Mouse (Mus musculus) ES-E14 (cell line): Measurements from ENCODE around the gene Gm10337. TPM values are rescaled to one million over a fixed set of nuclear protein-coding genes. Genes with fewer than 3 reads are reported as not detected.

Source experiments
- DNase-seq: peaks from one replicate; pipeline ENCODE4 v3.0.0-alpha.2; 2013; ENCODE audit warnings: low read depth, low spot score
- H3K27ac ChIP-seq: 2 replicates; pipeline ENCODE4 v1.5.1; 2012; ENCODE audit warnings: low read depth, mild to moderate bottlenecking, low read length, moderate library complexity, mixed read lengths; ENCODE audit not compliant: poor library complexity, insufficient read depth, severe bottlenecking
- H3K36me3 ChIP-seq: 2 replicates; pipeline ENCODE4 v1.6.1; 2012; ENCODE audit warnings: mild to moderate bottlenecking, low read length, moderate library complexity, mixed read lengths; ENCODE audit not compliant: control insufficient read depth, poor library complexity, insufficient read depth, severe bottlenecking
- H3K4me1 ChIP-seq, 2 experiments: fragments of 150-350 bp in 1 of 2; sonication (generic) in 1 of 2; 2 replicates each; pipeline ENCODE4 v1.6.1; 2012; ENCODE audit warnings: low read length in 2 of 2, mild to moderate bottlenecking in 1 of 2, mixed read lengths in 1 of 2; ENCODE audit not compliant: control insufficient read depth in 2 of 2, insufficient read depth in 2 of 2, poor library complexity in 1 of 2
- H3K4me3 ChIP-seq, 2 experiments: fragments of 150-350 bp in 1 of 2; sonication (generic) in 1 of 2; 2 replicates each; pipeline ENCODE4 v1.5.1; 2012; ENCODE audit warnings: low read length in 2 of 2, low read depth in 1 of 2, mild to moderate bottlenecking in 1 of 2, mixed read lengths in 1 of 2; ENCODE audit not compliant: insufficient read depth in 1 of 2, poor library complexity in 1 of 2, severe bottlenecking in 1 of 2
- H3K9ac ChIP-seq: 2 replicates; pipeline ENCODE4 v1.6.1; 2012; ENCODE audit warnings: low read depth, mild to moderate bottlenecking, low read length, mixed read lengths; ENCODE audit not compliant: poor library complexity, insufficient read depth, severe bottlenecking
- H3K9me3 ChIP-seq: fragments of 150-350 bp; sonication (generic); 2 replicates; pipeline ENCODE4 v1.6.1; 2012; ENCODE audit warnings: low read depth, mild to moderate bottlenecking, low read length; ENCODE audit not compliant: control insufficient read depth, insufficient read depth
- CHD2 ChIP-seq: IDR thresholded peaks from 2 replicates; pipeline ENCODE4 v1.6.1; 2014; ENCODE audit warnings: mild to moderate bottlenecking, low read depth, low read length, inconsistent platforms
- HCFC1 ChIP-seq: IDR thresholded peaks from 2 replicates; pipeline ENCODE4 v1.6.1; 2012; ENCODE audit warnings: low read length, inconsistent platforms, borderline replicate concordance; ENCODE audit not compliant: insufficient read depth
- MAFK ChIP-seq: IDR thresholded peaks from 2 replicates; pipeline ENCODE4 v1.6.1; 2014; ENCODE audit warnings: mild to moderate bottlenecking, low read depth, low read length, inconsistent platforms; ENCODE audit not compliant: insufficient read depth
- ZC3H11A ChIP-seq: IDR thresholded peaks from 2 replicates; pipeline ENCODE4 v1.6.1; 2012; ENCODE audit warnings: low read depth, mild to moderate bottlenecking, inconsistent platforms, low read length, borderline replicate concordance
- ZNF384 ChIP-seq: IDR thresholded peaks from 2 replicates; pipeline ENCODE4 v1.6.1; 2012; ENCODE audit warnings: low read depth, low read length, inconsistent platforms
- in situ Hi-C, 2 experiments: fragments of 600-800 bp; cut with MboI; formaldehyde crosslinking; loops; one replicate each; pipeline ENCODE4 v1.15.1; 2025; ENCODE audit warnings: low sequenced_read_pairs in 2 of 2, inconsistent platforms in 1 of 2; ENCODE audit not compliant: unreplicated experiment in 2 of 2
- total RNA-seq: library from RNA; depleted of rRNA; stranded (reverse); fragments of 300-350 nt; gene quantifications from 2 replicates; pipeline ENCODE4 v1.2.3, GENCODE M21; 2012

Gene Gm10337
- total RNA-seq, 1 experiment: not detected

DNA sequence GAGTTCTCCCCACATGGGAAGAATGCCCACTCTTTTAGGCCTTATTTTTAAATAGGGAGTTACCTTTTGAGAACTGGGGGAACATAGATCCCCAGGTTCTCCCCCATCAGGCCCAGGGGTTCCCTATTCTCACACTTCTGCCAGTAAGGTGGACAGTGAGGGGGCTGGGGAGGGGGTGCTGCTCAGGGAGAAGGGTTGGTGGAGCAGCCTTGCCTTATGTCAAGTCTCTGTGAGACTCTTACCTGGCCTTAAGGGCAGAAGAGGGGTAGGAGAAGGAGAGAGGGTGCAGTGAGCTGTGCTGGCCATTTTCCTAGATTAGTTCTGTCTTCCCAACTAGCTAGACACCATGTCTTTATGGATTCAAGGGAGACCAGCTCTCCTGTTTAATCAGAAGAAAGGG lies 8.9 kb downstream of the Gm10337 start:
- Histone ChIP-seq H3K27ac (no peak overlapping the region), H3K36me3 (no peaks in the 10 kb centered on the region), H3K9me3 (no peaks in the 10 kb centered on the region), H3K9ac (no peak overlapping the region), H3K4me1 (peaks cover 0 to 18% of the 10 kb centered on the region in 2 experiments; a peak in 3 of 4 replicates), H3K4me3 (no peak overlapping the region)
- in situ Hi-C loops: no loop called here
- DNase-seq: no peak
- TF ChIP-seq MAFK (no peak), ZNF384 (no peak), ZC3H11A (no peak), HCFC1 (no peak), CHD2 (no peak)

DNA sequence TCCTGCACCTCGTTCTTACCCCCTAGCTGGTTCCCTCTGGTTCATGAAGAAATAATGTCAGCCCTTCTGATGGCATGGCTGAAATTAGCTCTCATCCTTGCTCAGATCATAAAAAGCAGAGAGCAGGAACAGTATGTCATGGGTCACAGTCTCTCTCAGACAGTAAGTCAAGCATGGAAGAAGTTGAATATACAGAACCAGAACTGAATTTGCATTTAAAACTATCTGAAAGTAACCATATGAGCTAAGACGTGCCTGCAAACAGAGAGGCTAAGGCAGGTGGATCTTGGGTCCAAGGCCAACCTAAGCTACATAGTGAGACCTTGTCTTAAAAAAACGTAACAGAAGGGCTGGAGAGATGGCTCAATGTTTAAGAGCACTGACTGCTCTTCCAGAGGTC lies 9.5 kb downstream of the Gm10337 start:
- H3K4me3 ChIP-seq: no peak overlapping the region
- H3K27ac ChIP-seq: no peak overlapping the region
- in situ Hi-C loops: no loop called here
- no peaks in the 10 kb centered on the region for H3K9me3 ChIP-seq
- no peak for TF ChIP-seq ZNF384
- no peak for TF ChIP-seq MAFK
- TF ChIP-seq CHD2: no peak
- TF ChIP-seq HCFC1: no peak
- TF ChIP-seq ZC3H11A: no peak
- H3K9ac ChIP-seq: no peak overlapping the region
- no peaks in the 10 kb centered on the region for H3K36me3 ChIP-seq
- H3K4me1 ChIP-seq: peaks cover 0 to 18% of the 10 kb centered on the region in 2 experiments; a peak in 3 of 4 replicates
- DNase-seq: no peak

DNA sequence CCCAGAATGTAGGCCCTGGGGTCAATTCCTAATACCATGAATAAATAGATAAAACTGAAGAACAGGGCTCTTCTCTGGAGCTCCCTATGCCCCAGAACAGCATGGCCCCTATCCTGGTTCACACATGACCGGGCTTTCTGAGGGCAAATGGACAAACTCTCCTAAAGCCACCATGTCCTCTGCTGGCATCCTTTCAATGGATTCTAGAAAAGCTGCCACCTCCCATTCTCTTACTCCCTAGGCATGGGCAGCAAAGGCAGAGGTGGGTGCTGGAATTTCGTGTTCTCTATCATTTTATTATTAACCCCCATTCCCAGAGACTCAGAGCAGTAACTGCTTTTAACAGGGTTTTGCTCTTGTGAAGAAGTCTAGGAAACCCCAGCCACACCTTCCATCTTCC lies 11.7 kb downstream of the Gm10337 start:
- Histone ChIP-seq H3K9ac (no peak overlapping the region), H3K4me3 (no peak overlapping the region), H3K9me3 (no peaks in the 10 kb centered on the region), H3K36me3 (peaks cover 1% of the 10 kb centered on the region; the same call in 1 of the 2 replicates), H3K27ac (no peak overlapping the region), H3K4me1 (peaks cover 0 to 20% of the 10 kb centered on the region in 2 experiments; a peak in 2 of 4 replicates)
- TF ChIP-seq MAFK (no peak), HCFC1 (no peak), ZC3H11A (no peak), CHD2 (no peak), ZNF384 (no peak)
- no peak for DNase-seq
- in situ Hi-C loops: no loop called here

DNA sequence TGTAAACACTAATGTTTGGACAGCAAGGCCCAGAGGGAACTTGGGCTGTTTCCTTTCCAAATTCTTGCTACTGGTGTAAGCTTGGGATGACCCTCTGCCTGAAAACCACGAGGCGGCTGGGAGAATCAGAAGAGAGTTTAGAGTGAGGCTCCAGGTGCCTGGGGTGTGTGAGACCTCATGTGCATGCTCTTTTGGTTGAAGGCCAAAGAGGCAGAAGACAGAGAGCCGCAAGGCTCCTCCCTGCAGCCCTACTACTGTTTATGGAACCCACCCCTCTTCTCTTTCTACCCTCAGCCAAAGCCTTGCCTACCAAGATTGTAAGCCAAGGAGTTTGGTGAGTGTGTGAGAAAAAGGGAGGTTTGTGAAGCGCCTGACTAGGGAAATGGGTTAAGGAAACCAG lies 12.3 kb downstream of the Gm10337 start:
- Histone ChIP-seq H3K9me3 (no peaks in the 10 kb centered on the region), H3K27ac (no peak overlapping the region; the same call in 1 of the 2 replicates), H3K4me1 (peaks cover 0 to 20% of the 10 kb centered on the region in 2 experiments; a peak in 2 of 4 replicates), H3K36me3 (peaks cover 7% of the 10 kb centered on the region; the same call in 1 of the 2 replicates), H3K9ac (peak overlapping the region; percentile 81; the same call in 1 of the 2 replicates), H3K4me3 (peak overlapping the region; percentile 80 to 84)
- TF ChIP-seq ZC3H11A: no peak
- no peak for DNase-seq
- in situ Hi-C loops: no loop called here

DNA sequence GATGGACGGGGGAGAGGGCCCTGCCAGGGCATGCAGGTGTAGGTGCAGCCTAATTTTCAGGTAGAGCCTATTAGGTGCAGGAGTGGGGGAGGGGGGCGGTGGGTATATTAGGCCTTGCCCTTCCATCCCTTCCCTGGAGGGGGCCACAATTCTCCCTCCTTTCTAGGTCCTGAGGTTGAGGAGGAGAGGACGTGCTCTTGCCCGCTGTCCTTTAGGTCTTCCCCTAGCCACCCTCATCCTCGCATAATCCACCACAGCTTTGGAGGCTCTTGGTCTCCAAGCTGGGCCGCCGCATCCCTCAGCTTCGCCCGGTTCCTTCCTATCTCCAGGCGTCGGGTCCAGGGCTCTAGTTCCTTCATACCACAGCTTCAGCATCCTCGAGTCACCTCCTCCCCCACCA lies 12.8 kb downstream of the Gm10337 start:
- peak overlapping the region; percentile 2; the same call in 1 of the 2 replicates for H3K27ac ChIP-seq
- no peak for DNase-seq
- H3K9me3 ChIP-seq: no peaks in the 10 kb centered on the region
- TF ChIP-seq MAFK (no peak), ZC3H11A (no peak), HCFC1 (no peak), CHD2 (no peak), ZNF384 (no peak)
- peak overlapping the region; percentile 80 to 84 for H3K4me3 ChIP-seq
- in situ Hi-C loops: no loop called here
- H3K4me1 ChIP-seq: peaks cover 0 to 15% of the 10 kb centered on the region in 2 experiments; a peak in 2 of 4 replicates
- H3K36me3 ChIP-seq: peaks cover 10% of the 10 kb centered on the region
- H3K9ac ChIP-seq: peak overlapping the region; percentile 81
